Mouse (Mus musculus): ENCODE results near the gene Rnf183.

Gene Rnf183

DNA sequence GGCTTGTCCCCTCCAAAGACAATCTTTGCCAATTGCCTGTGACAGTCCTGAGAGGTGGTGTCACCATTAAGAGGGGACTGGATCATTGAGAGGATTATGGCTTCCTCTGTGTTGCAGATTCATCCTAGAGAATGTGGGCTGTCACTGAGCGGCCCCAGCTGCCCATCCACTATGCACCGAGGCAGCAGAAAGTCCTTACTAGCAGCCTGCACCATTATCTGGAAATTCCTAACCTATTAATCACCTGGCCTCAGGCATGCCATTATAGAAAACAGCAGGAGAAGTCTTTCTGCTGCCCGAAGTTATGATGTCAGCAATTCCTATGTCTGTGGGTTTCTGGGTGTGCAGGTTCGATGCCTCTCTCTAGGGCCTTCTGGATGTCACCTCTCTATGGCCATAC, 5.9 kb upstream of the Rnf183 start:
- Histone ChIP-seq H3K27me3 (ENCODE audit: control insufficient read depth, insufficient read depth, low read length, poor library complexity, severe bottlenecking) (no peaks in the 10 kb centered on the region), H3K36me3 (ENCODE audit: control insufficient read depth, insufficient read depth, low read length, poor library complexity, severe bottlenecking) (no peaks in the 10 kb centered on the region)
- DNase-seq (ENCODE audit: low read depth, low spot score), result no peak

DNA sequence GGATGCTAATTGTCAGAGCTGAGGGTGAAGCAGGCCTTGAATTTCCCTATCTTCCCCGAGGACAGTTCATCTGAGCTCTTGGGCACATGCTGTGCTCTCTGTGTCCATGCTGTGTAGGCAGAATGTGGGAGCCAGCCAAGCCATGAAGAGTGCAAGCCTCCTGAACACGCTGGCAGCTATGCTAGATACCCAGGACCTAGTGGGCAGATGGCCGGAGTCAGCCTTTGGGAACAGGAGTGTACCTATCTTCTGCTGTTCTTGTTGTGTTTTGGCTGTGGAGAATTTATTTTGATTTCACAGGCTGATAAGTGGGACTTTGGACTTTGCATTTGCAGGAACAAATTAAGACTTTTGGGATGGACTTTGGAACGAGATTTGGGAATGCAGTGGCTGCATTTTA, 5.5 kb upstream of the Rnf183 start:
- no peaks in the 10 kb centered on the region for H3K36me3 ChIP-seq (ENCODE audit: control insufficient read depth, insufficient read depth, low read length, poor library complexity, severe bottlenecking)
- H3K27me3 ChIP-seq (ENCODE audit: control insufficient read depth, insufficient read depth, low read length, poor library complexity, severe bottlenecking), result no peaks in the 10 kb centered on the region
- DNase-seq (ENCODE audit: low read depth, low spot score), result no peak

DNA sequence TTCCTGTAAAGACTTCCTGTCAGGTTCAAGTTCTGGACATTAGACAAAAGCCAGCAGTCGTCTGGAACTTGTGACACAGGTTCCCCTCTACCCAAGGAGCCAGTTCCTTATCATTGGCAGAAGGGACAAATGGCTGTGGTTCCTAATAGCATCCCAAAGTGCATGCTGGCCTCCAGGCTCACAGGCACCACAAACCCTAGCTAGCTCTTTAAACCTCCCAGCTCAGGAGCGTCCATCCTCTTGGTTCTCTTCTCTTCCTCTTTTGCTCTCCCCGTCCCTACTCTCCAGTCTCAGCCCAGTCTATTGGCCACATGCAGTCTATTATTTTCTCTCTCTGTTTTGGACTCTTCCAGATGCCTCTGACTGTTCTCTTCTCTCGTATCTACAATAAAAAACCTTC, 4.7 kb upstream of the Rnf183 start:
- no peak for DNase-seq (ENCODE audit: low read depth, low spot score)
- Histone ChIP-seq H3K36me3 (ENCODE audit: control insufficient read depth, insufficient read depth, low read length, poor library complexity, severe bottlenecking) (no peaks in the 10 kb centered on the region), H3K27me3 (ENCODE audit: control insufficient read depth, insufficient read depth, low read length, poor library complexity, severe bottlenecking) (no peaks in the 10 kb centered on the region)

DNA sequence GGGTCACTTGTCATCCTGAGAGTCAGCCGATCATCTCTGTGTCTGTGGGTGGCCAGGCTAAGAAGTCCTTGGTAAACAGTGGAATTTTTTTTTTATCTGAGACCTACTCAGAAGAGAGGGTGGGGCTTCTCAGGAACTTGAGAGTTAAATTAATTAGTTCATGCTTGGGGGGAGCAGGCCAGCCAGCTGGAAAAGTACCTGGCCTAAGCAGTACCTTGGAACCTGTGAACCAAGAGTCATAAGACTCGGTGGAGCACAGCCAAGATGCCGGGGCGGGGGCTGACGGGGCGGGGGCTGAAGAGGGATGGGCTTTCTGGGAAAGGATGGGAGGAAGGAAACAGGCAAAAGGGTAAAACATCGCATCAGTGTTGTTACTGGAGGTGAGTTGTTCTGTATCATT, 2.8 kb upstream of the Rnf183 start:
- no peaks in the 10 kb centered on the region for H3K36me3 ChIP-seq (ENCODE audit: control insufficient read depth, insufficient read depth, low read length, poor library complexity, severe bottlenecking)
- DNase-seq (ENCODE audit: low read depth, low spot score), result no peak
- no peaks in the 10 kb centered on the region for H3K27me3 ChIP-seq (ENCODE audit: control insufficient read depth, insufficient read depth, low read length, poor library complexity, severe bottlenecking)

GRCm38 (mm10) chr4:62437256-62437778, 2.3 kb upstream of the Rnf183 start:
- Histone ChIP-seq H3K27me3 (ENCODE audit: control insufficient read depth, insufficient read depth, low read length, poor library complexity, severe bottlenecking) (no peaks in the 10 kb centered on the region), H3K36me3 (ENCODE audit: control insufficient read depth, insufficient read depth, low read length, poor library complexity, severe bottlenecking) (no peaks in the 10 kb centered on the region)
- no peak for DNase-seq (ENCODE audit: low read depth, low spot score)

GRCm38 (mm10) chr4:62433939-62434870, 847 bp downstream of the Rnf183 start:
- Histone ChIP-seq H3K36me3 (ENCODE audit: control insufficient read depth, insufficient read depth, low read length, poor library complexity, severe bottlenecking) (no peaks in the 10 kb centered on the region), H3K27me3 (ENCODE audit: control insufficient read depth, insufficient read depth, low read length, poor library complexity, severe bottlenecking) (no peaks in the 10 kb centered on the region)
- no peak for DNase-seq (ENCODE audit: low read depth, low spot score)

DNA sequence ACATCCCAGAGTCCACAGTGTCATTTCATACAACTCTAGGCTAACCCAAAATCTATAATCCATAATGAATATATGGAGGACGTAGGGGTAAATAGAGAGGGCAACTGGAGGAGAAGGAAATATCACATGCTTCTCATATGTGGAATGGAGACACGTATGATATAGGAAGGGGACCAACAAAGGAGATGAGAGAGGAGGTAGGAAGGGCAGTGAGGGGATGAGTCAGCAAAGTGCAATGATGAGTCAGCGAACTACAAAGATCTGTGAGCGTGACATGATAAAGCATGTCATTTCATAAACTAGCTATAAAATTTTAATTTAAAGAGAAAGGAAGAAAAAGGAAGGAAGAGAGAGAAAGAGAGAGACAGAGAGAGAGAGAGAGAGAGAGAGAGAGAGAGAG, 3.5 kb downstream of the Rnf183 start:
- Histone ChIP-seq H3K27me3 (ENCODE audit: control insufficient read depth, insufficient read depth, low read length, poor library complexity, severe bottlenecking) (no peaks in the 10 kb centered on the region), H3K36me3 (ENCODE audit: control insufficient read depth, insufficient read depth, low read length, poor library complexity, severe bottlenecking) (no peaks in the 10 kb centered on the region)
- DNase-seq (ENCODE audit: low read depth, low spot score), result no peak

GRCm38 (mm10) chr4:62430678-62431077, 4.4 kb downstream of the Rnf183 start:
- H3K27me3 ChIP-seq (ENCODE audit: control insufficient read depth, insufficient read depth, low read length, poor library complexity, severe bottlenecking), result no peaks in the 10 kb centered on the region
- DNase-seq (ENCODE audit: low read depth, low spot score), result no peak

DNA sequence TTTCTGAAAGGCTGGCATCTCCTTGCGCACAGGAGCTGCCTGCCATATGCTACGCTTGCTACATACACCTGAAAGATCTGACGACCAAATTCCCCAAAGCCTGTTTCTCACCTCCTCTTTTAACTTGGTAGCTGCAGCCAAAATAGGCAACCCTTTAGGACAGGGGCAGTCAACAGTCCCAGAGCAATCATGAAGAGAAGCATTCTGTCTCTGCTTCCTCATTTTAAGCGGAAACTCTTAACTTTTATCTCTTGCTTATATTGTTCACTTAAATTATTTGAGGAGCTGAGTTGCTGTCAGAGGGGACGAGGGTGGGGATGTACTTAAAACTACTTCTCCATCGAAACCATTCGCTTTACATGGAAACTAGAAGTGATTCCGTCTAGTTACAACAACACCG, 5.4 kb downstream of the Rnf183 start:
- no peak for DNase-seq (ENCODE audit: low read depth, low spot score)
- H3K36me3 ChIP-seq (ENCODE audit: control insufficient read depth, insufficient read depth, low read length, poor library complexity, severe bottlenecking), result no peaks in the 10 kb centered on the region
- no peaks in the 10 kb centered on the region for H3K27me3 ChIP-seq (ENCODE audit: control insufficient read depth, insufficient read depth, low read length, poor library complexity, severe bottlenecking)

More at GRCm38 (mm10) chr4:62430678-62431077, 4.4 kb downstream of the Rnf183 start:
- H3K36me3 ChIP-seq (ENCODE audit: control insufficient read depth, insufficient read depth, low read length, poor library complexity, severe bottlenecking), result no peaks in the 10 kb centered on the region

DNA sequence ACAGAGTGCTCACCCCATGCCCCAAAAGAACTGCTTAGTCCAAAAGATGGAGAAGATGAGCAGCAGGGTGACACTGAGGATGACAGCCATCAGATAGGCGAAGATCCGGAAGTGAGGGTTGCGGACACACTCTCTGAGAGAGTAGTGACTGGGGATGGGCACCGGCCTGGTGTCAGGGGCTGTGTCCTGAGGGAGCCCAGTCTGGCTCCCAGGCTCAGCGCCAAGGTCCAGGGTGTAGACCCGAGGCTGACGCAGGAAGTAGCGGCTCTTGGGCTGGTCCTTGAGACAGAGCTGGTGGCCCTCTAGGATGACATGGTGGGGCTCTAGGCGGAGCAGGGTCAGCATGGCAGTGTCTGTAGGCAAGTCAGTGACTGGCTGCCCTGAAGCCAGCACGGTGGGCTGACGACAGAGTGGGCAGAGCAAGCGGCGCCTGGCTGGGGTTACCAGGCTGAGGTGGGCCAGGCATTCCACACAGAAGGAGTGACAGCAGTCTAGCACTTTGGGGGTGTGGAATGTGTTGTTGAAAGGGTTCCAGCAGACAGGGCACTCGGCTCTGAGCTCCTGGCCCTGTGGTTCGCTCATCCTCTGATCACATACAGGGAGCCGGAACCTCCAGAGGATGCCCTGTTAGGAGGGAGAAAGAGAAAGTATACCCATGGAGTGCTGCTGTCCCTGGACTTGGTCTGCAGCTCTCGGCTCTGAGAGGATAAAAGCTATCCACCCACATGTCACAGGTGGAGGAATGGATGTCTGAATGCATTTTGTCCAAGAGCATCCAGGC, 6.9 kb downstream of the Rnf183 start:
- no peak for DNase-seq (ENCODE audit: low read depth, low spot score)
- H3K27me3 ChIP-seq (ENCODE audit: control insufficient read depth, insufficient read depth, low read length, poor library complexity, severe bottlenecking), result no peaks in the 10 kb centered on the region
- peaks cover 3% of the 10 kb centered on the region; the same call in 1 of the 2 replicates for H3K36me3 ChIP-seq (ENCODE audit: control insufficient read depth, insufficient read depth, low read length, poor library complexity, severe bottlenecking)

- Histone ChIP-seq H3K27me3 (ENCODE audit: control insufficient read depth, insufficient read depth, low read length, poor library complexity, severe bottlenecking) (no peaks in the 10 kb centered on the region), H3K36me3 (ENCODE audit: control insufficient read depth, insufficient read depth, low read length, poor library complexity, severe bottlenecking) (peaks cover 8% of the 10 kb centered on the region)
- no peak for DNase-seq (ENCODE audit: low read depth, low spot score)
These were observed 9.2 kb downstream of the Rnf183 start for GRCm38 (mm10) chr4:62425891-62426290.

- no peak for DNase-seq (ENCODE audit: low read depth, low spot score)
- H3K36me3 ChIP-seq (ENCODE audit: control insufficient read depth, insufficient read depth, low read length, poor library complexity, severe bottlenecking), result peaks cover 33% of the 10 kb centered on the region
- no peaks in the 10 kb centered on the region for H3K27me3 ChIP-seq (ENCODE audit: control insufficient read depth, insufficient read depth, low read length, poor library complexity, severe bottlenecking)
These were observed 16.0 kb downstream of the Rnf183 start for GRCm38 (mm10) chr4:62419091-62419490.

GRCm38 (mm10) chr4:62418448-62418847, 16.6 kb downstream of the Rnf183 start:
- Histone ChIP-seq H3K27me3 (ENCODE audit: control insufficient read depth, insufficient read depth, low read length, poor library complexity, severe bottlenecking) (no peaks in the 10 kb centered on the region), H3K36me3 (ENCODE audit: control insufficient read depth, insufficient read depth, low read length, poor library complexity, severe bottlenecking) (peaks cover 34% of the 10 kb centered on the region)
- DNase-seq (ENCODE audit: low read depth, low spot score), result no peak

GRCm38 (mm10) chr4:62411606-62412005, 23.4 kb downstream of the Rnf183 start:
- Histone ChIP-seq H3K27me3 (ENCODE audit: control insufficient read depth, insufficient read depth, low read length, poor library complexity, severe bottlenecking) (no peaks in the 10 kb centered on the region), H3K36me3 (ENCODE audit: control insufficient read depth, insufficient read depth, low read length, poor library complexity, severe bottlenecking) (peaks cover 26% of the 10 kb centered on the region; the same call in 1 of the 2 replicates)
- DNase-seq (ENCODE audit: low read depth, low spot score), result no peak

GRCm38 (mm10) chr4:62410325-62410724, 24.7 kb downstream of the Rnf183 start:
- peaks cover 18% of the 10 kb centered on the region; the same call in 1 of the 2 replicates for H3K36me3 ChIP-seq (ENCODE audit: control insufficient read depth, insufficient read depth, low read length, poor library complexity, severe bottlenecking)
- no peaks in the 10 kb centered on the region for H3K27me3 ChIP-seq (ENCODE audit: control insufficient read depth, insufficient read depth, low read length, poor library complexity, severe bottlenecking)
- DNase-seq (ENCODE audit: low read depth, low spot score), result no peak

Measured in splenic B cell, adult 2 months (primary cell).